Mouse (Mus musculus) heart, postnatal 4 days (tissue): ENCODE data around the gene Wdfy2. TPM values are rescaled to one million over a fixed set of nuclear protein-coding genes. Genes with fewer than 3 reads are reported as not detected.
A peak's percentile ranks its signal among the peaks of the same experiment; 100 is the strongest.
"Not testable (repeated sequence)": the region's sequence is repeated elsewhere in the genome, so short reads cannot be mapped to it uniquely, and the experiment has no call there.

Experiments used
- DNase-seq: peaks from one replicate; pipeline ENCODE4 v3.0.0; 2021
- total RNA-seq, 2 experiments: library from RNA; stranded (reverse); gene quantifications; 2 replicates each; pipeline ENCODE4 v1.2.3; 2021

The Wdfy2 gene
- total RNA-seq, 2 experiments from 2014 or later: 8.0 to 8.3 TPM

- peak; percentile 31 for DNase-seq
Observed at GRCm38 (mm10) chr14:62880084-62880851, 42.8 kb downstream of the Wdfy2 start.

DNA sequence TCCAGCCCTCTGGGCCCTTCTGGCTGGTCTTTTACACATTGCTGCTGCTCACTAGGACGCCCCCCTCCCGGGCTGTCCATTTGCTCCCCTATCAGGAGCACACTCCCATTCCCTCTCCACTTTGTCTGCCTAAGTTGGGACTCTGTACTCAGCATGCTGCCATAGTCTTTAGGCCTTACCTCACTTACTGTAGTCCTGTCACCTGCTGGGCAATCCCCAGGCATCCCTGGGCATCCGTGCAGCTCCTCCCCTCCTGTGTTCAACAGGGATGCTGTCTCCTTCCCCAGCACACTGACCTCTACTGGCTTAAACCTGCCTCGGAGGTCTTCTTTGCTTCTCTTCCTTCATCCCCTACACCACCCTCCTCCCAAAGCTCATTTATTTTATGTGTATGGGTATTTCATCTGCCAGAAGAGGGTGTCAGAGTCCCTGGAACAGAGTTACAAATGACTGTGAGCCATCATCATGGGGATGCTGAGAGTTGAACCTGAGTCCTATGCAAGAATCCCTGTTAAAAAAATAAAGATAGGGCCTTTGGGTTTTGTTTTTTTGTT is 44.7 kb downstream of the Wdfy2 start:
- DNase-seq: no peak

DNA sequence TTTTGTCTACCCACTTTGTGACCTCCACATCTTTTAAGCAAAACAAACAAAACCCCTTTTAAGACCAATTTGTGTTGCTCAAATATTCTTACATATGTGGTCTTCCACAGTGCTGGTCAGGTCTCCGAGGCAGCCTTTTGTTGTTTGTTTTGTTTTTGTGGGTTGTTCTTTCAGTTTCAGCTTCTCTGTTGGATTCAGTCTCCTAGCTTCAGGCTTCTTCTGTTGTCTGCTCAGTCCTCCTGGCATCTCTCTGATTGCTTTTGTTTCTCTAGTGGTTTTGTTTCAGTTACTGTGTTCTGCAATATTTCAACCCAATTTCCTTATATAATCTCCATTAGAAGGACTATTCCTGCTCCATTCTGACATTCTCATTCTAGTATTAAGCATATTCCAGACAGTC is 46.1 kb downstream of the Wdfy2 start:
- no peak for DNase-seq

DNA sequence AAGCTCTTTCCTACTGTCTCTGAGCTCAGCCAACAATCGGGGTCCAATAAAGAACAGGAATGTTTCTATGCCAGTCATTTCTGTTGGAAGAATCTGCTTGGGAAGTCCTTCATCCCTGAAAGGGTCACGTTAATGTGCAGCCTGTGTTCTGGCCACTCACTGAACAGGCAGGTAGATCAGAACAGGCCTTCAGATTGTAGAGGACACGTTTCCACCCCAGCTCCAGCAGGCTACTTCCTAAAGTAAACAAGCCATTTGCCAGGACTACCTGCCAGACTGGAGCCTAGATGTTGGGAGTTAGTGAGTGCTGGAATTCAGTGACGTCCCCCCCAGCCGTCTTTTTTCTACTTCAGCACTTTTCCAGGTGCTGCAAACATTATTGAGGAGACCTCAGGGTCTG is 46.7 kb downstream of the Wdfy2 start:
- DNase-seq: no peak

- no peak for DNase-seq
Observed at GRCm38 (mm10) chr14:62884639-62885038, 47.2 kb downstream of the Wdfy2 start.

DNA sequence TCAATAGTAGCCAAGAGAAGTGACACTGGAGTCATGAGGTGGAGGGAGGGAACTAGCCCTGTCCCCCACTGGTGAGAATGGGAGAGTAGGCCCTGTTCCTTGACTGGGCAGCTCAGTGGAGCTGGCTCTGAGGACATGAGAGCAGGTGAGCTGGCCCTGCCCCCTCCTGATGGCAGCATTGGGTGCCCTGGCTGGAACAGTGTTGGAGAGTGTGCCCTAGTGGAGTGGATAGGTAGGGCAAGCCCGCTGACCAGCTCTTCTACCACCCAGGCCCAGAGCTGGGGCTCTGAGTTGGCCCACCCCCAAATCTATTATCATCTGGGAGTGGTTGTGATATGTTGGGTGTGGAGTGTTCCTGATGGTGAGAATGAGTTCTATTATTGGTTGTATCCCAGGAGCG is 47.7 kb downstream of the Wdfy2 start:
- peak; percentile 34 for DNase-seq

GRCm38 (mm10) chr14:62891401-62891800 is 53.9 kb downstream of the Wdfy2 start:
- no peak for DNase-seq

- DNase-seq: no peak
Observed at GRCm38 (mm10) chr14:62892771-62893641, 55.5 kb downstream of the Wdfy2 start.

DNA sequence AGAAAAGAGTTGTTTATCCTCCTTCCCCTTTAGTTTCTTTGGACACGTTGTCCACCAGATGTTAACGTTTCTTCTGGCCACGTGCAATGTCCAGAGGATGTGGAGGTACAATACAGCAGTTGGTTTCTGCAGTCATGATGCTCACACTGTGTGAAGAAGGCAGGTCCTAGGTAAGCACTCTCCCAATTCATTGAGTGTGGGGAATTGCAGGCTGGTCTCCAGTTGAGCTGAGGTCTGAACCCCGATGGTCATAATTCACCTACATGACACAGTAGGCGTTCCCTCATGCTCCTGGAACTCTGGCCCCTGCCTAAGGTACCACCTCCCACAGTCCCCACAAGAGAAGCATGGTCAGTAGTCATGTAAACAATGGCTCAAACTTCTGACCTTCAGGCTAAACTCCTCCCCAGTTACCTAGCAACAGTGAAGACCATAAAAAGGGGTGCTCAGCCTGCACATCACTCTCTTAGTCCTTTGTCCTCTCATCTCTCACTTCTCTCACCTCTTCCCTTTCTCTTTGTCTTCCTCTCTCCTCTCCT is 56.2 kb downstream of the Wdfy2 start:
- not testable (repeated sequence) for DNase-seq

- no peak for DNase-seq
Observed at GRCm38 (mm10) chr14:62894924-62895840, 57.7 kb downstream of the Wdfy2 start.

DNA sequence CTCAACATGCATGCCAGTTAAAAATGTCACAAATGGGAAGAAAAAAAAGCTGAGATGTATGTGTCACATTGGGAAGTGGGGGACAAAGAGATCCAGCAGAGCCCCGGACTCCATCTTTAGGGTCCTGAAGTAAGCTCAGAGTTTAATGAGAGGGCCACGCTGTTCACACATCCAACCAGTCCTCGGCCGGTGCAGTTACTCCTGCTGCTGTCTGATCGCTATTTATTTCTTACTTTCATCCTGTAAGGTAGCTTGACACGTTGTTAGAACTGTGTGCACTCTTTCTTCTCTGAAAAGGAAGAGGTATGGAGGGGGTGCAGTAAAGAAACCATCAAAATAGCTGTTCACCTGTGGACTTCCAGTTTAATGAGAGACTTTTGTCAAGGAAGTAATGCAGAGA is 60.6 kb downstream of the Wdfy2 start:
- DNase-seq: no peak

DNA sequence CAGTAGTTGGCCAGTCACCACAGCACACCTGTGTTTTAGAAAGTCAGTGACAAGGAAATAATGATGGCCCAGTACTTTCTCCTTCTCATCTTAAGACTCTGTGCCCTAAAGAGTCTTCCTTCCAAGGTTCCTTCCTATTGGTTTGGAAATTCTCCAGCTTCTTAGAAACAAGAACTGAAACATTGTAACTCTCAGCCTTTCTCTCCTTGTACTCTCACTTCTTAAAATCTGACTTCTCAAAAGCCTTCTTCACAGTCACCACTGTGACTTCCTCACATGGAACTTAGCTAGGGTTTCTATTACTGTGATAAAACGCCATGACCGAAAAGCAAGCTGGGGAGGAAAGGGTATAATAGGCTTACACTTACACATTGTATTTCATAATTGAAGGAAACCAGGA is 70.4 kb downstream of the Wdfy2 start:
- no peak for DNase-seq

- no peak for DNase-seq
Observed at GRCm38 (mm10) chr14:62908550-62908949, 71.1 kb downstream of the Wdfy2 start.

GRCm38 (mm10) chr14:62910859-62911258 is 73.4 kb downstream of the Wdfy2 start:
- DNase-seq: no peak

DNA sequence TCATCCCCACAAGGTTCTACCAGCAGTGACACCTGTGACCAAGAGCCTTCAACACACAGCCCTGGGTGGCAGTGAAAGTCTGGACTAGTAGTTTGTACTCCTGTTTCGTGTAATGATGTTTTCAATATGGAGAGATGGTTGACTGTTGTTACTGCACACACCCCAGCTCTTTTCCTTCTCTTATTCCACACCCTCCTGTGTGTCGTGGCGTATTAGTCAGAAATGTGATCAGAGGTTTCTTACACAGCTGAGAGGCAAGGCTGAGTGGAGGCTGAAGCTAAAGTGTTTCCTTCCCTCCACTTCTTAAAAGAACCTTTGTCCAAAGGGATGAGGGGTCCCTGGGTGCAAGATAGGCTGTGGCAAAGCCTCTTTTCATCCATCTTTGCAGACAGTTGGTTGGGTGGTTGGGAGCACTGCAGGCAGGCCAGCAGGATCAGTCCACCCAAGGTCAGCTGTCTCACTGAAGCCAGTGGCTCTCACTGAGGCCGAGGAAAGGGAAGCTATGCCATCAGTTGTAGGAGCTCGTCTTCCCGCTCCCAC is 77.7 kb downstream of the Wdfy2 start:
- DNase-seq: no peak

DNA sequence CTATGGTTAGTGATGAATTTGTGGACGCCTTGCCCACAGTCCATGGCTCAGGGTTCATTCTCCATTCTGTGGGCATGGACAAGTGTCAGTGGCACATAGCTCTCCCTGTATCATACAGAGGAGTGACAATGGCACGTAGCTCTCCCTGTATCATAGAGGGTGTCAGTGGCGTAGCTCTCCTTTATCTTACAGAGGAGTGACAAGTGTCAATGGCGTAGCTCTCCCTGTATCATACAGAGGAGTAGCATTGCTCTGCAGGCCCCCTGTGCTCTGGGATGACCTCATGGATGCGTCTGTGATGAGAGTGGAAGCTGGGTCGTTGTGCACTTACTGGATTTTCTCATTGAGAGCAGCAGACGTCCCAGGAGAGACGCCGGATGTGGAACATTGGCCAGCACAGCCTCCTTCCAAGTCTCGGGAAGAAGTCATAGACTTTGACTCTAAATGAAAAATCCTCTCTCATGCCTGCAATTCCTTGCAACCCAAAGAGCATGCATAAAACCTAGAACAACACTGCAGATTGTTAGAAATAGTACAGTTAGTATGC is 79.1 kb downstream of the Wdfy2 start:
- peak; percentile 21 for DNase-seq

DNA sequence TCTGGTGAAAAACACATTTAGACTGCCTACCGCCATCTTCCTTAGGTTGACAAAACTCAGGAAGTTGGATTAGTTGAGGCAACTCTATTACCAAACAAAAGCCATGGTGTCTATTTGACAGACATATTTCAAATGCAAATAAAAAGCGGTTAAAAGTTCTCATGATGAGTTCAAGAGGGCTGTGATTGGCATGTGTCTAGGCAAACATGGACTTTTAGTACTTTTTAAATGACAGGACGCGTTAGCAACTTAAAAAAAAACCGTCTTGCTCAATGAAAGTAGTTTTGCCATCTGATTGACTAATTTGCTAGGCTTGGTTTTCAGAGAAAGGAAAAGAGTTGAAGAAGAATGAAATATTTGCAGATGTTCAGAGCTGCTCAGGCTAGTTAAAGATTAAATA is 83.9 kb downstream of the Wdfy2 start:
- no peak for DNase-seq

GRCm38 (mm10) chr14:62922637-62923036 is 85.2 kb downstream of the Wdfy2 start:
- DNase-seq: no peak

- no peak for DNase-seq
Observed at GRCm38 (mm10) chr14:62924800-62925199, 87.3 kb downstream of the Wdfy2 start.

DNA sequence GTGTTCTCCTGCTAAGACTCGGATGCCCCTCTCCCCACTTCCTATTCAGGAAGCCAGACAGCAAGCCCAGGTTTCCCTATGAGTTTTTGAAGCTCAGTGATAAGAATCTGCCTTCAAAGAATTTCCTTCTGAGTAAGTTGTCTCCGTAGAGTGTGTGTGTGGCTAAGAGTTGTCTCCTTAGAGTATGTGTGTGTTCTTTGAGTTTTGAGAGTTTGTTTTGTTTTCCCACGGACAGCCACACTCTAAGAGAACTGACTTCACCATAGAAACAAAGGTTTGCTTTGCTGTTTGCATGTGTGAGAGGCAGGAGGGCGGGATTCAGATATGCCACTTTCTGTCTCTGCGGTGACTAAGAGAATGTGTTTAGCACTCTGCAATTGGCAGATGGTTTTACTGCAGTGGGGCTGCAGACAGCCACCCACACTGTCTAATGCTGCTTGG is 90.6 kb downstream of the Wdfy2 start:
- no peak for DNase-seq

DNA sequence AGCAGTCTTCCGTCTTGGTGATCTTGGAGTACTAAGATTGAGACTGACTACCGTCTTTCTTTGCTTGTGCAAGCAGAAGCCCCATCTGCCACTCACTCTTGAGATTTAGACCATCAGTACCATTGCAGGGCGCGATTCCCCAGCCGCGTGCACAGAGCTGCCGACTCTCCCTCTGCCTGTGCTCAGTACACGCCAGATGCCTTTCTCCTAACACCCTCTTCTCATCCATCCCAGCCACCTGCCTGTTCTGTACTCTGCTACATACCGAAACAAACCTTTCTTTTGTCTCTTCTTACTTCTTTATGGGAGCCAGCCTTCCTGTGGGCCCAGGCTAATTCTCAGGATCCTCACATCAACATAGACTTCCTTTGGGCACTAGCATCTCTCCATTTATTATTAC is 97.9 kb downstream of the Wdfy2 start:
- no peak for DNase-seq
